Mouse (Mus musculus): ENCODE measurements around the gene Phrf1. TPM values are rescaled to one million over a fixed set of nuclear protein-coding genes. Genes with fewer than 3 reads are reported as not detected.

Phrf1 gene
- polyA plus RNA-seq, 1 experiment from 2014 or later = 67.1 TPM

DNA sequence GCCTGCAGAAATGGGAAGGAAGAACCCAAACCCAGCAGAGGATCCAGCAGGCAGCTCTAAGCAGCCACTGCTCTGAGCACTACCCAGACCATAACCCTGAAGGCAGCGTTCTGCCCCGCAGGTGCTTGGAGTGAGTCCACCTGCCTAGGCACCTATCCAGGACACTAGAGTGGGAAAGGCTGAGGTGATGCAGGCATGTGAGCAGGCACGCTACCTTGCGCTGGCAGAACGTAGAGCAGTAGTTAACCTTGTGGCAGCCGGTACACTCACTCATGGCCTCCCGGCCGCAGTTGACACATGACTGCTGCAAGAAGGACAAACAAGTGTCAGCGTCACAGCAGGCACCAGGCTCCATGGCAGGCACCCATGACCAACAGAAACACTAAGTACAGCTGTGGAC, 72.8 kb downstream of the Phrf1 start:
- no peaks in the 10 kb centered on the region for H3K9me3 ChIP-seq (ENCODE audit: control insufficient read depth, low read length)
- H3K36me3 ChIP-seq (ENCODE audit: control insufficient read depth, insufficient read depth, low read length) = 0 out of 2 replicates have a peak, but pooled peaks cover 6% of the 10 kb centered on the region
- no peak overlapping the region for H3K27ac ChIP-seq (ENCODE audit: low read depth, low read length)
- H3K27me3 ChIP-seq (ENCODE audit: control insufficient read depth, insufficient read depth, low read length) = no peaks in the 10 kb centered on the region; the same call in 1 of the 2 replicates
- H3K4me3 ChIP-seq (ENCODE audit: low read depth, low read length) = no peak overlapping the region
- no peak overlapping the region for H3K4me2 ChIP-seq (replicated peaks; ENCODE audit: low read depth, low read length)
- no peak for DNase-seq (ENCODE audit: low spot score)
- no peak for ATAC-seq (ENCODE audit: low FRiP score)
- WGBS = 96% methylated on average over 9 of the region's 9 CpGs
- no peaks in the 10 kb centered on the region for H3K4me1 ChIP-seq (replicated peaks; ENCODE audit: control insufficient read depth, insufficient read depth, low read length)
- no peak overlapping the region for H3K9ac ChIP-seq (ENCODE audit: low read depth, low read length)

DNA sequence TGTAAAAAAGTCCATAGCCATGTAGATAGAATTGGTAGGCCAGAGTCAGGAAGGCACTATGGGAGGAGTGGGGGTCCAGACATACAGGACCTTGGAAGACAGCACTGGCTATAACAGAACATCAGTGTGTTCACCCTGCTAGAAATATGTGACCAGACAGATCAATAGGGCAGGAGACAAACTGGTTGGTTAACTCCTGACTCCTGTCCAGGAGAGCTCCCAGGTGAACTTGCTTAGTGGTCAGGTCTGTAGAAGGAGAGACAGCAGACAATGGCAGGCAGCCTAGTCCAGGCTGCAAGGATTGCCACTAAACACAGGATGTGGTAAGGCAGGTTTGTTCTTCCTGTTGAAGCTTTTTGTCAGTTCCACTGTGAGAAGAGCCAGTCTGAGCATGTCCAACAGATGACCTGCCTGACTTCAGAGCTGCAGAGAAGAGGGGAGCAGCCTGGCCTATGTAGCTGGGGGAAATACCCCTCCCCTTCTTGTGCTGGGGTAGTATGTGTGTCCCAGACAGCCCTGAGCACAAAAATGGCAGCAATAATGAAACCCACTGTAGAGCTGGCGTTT, 74.2 kb downstream of the Phrf1 start:
- H3K27me3 ChIP-seq (ENCODE audit: control insufficient read depth, insufficient read depth, low read length) = no peaks in the 10 kb centered on the region
- H3K27ac ChIP-seq (ENCODE audit: low read depth, low read length) = no peak overlapping the region
- H3K36me3 ChIP-seq (ENCODE audit: control insufficient read depth, insufficient read depth, low read length) = 0 out of 2 replicates have a peak, but pooled peaks cover 6% of the 10 kb centered on the region
- 83% methylated on average over 1 of the region's 1 CpGs for WGBS
- DNase-seq (ENCODE audit: low spot score) (no peak), ATAC-seq (ENCODE audit: low FRiP score) (no peak)
- H3K4me1 ChIP-seq (replicated peaks; ENCODE audit: control insufficient read depth, insufficient read depth, low read length) = no peaks in the 10 kb centered on the region
- H3K4me3 ChIP-seq (ENCODE audit: low read depth, low read length) = no peak overlapping the region
- H3K4me2 ChIP-seq (replicated peaks; ENCODE audit: low read depth, low read length) = no peak overlapping the region
- no peak overlapping the region for H3K9ac ChIP-seq (ENCODE audit: low read depth, low read length)
- H3K9me3 ChIP-seq (ENCODE audit: control insufficient read depth, low read length) = no peaks in the 10 kb centered on the region

DNA sequence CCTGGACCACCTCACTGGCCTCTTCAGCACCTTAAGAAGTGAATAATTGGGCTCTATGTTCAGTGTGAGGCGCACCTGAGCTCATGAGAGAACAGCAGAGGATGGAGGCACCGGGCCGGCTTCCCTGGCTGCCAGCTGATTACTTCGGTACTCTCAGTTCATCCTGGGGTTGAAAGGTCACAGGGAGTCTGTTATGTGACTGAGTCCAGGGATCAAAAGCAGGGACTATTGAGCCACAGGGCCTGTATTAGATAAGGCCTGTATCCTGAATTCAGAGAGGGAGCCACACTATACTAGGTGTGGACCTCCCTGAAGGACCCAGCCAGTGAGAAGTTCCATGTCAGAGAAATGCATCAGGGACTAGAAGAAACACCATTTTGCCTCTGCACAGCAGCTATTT, 76.0 kb downstream of the Phrf1 start:
- ATAC-seq (ENCODE audit: low FRiP score) = no peak
- peaks cover 8% of the 10 kb centered on the region; the same call in 1 of the 2 replicates for H3K36me3 ChIP-seq (ENCODE audit: control insufficient read depth, insufficient read depth, low read length)
- no peak overlapping the region for H3K9ac ChIP-seq (ENCODE audit: low read depth, low read length)
- H3K4me3 ChIP-seq (ENCODE audit: low read depth, low read length) = no peak overlapping the region
- WGBS = 90% methylated on average over 4 of the region's 4 CpGs
- no peak overlapping the region for H3K27ac ChIP-seq (ENCODE audit: low read depth, low read length)
- H3K27me3 ChIP-seq (ENCODE audit: control insufficient read depth, insufficient read depth, low read length) = no peaks in the 10 kb centered on the region
- no peak overlapping the region for H3K4me2 ChIP-seq (replicated peaks; ENCODE audit: low read depth, low read length)
- H3K9me3 ChIP-seq (ENCODE audit: control insufficient read depth, low read length) = no peaks in the 10 kb centered on the region
- H3K4me1 ChIP-seq (replicated peaks; ENCODE audit: control insufficient read depth, insufficient read depth, low read length) = no peaks in the 10 kb centered on the region
- DNase-seq (ENCODE audit: low spot score) = no peak

MicroRNAs within 50 kb of the gene (microRNA counts, 519-probe panel; counts per million panel counts)
- microRNA mmu-miR-210 = 4,696 counts per million, percentile 56 among the panel's probes with 10 or more counts

Other genes with a start within 250 kb of the Phrf1 start
- gene Ifitm3, start 218.0 kb upstream of the Phrf1 start, polyA plus RNA-seq (2014; fragmentation: Nextera tagmentation; extraction: Ambion mirVana) = 18.6 and 20.6 TPM in 2 replicates
- gene Ifitm6, start 210.9 kb upstream of the Phrf1 start, polyA plus RNA-seq (2014; fragmentation: Nextera tagmentation; extraction: Ambion mirVana) = 0.24 TPM in 1 of 2 replicates, not detected in the other
- not detected in 2 replicates for gene Gm17387, start 199.7 kb upstream of the Phrf1 start, polyA plus RNA-seq (2014; fragmentation: Nextera tagmentation; extraction: Ambion mirVana)
- gene B4galnt4, start 167.7 kb upstream of the Phrf1 start, polyA plus RNA-seq (2014; fragmentation: Nextera tagmentation; extraction: Ambion mirVana) = 15.1 and 18.1 TPM in 2 replicates
- 2.0 and 2.6 TPM in 2 replicates for gene Pkp3, start 150.6 kb upstream of the Phrf1 start, polyA plus RNA-seq (2014; fragmentation: Nextera tagmentation; extraction: Ambion mirVana)
- gene Sigirr, start 128.2 kb upstream of the Phrf1 start, polyA plus RNA-seq (2014; fragmentation: Nextera tagmentation; extraction: Ambion mirVana) = 1.0 and 2.1 TPM in 2 replicates
- gene Ano9, start 111.0 kb upstream of the Phrf1 start, polyA plus RNA-seq (2014; fragmentation: Nextera tagmentation; extraction: Ambion mirVana) = 0.48 and 0.70 TPM in 2 replicates
- 65.2 and 73.5 TPM in 2 replicates for gene Ptdss2, start 106.4 kb upstream of the Phrf1 start, polyA plus RNA-seq (2014; fragmentation: Nextera tagmentation; extraction: Ambion mirVana)
- gene Rnh1, start 55.9 kb upstream of the Phrf1 start, polyA plus RNA-seq (2014; fragmentation: Nextera tagmentation; extraction: Ambion mirVana) = 59.6 and 64.4 TPM in 2 replicates
- gene Hras, start 34.8 kb upstream of the Phrf1 start, polyA plus RNA-seq (2014; fragmentation: Nextera tagmentation; extraction: Ambion mirVana) = 98.0 and 99.6 TPM in 2 replicates
- 6.2 and 7.8 TPM in 2 replicates for gene Lrrc56, start 34.6 kb upstream of the Phrf1 start, polyA plus RNA-seq (2014; fragmentation: Nextera tagmentation; extraction: Ambion mirVana)
- gene Lmntd2, start 14.7 kb upstream of the Phrf1 start, polyA plus RNA-seq (2014; fragmentation: Nextera tagmentation; extraction: Ambion mirVana) = 2.3 and 3.3 TPM in 2 replicates
- 36.4 and 37.8 TPM in 2 replicates for gene Rassf7, start 12.9 kb upstream of the Phrf1 start, polyA plus RNA-seq (2014; fragmentation: Nextera tagmentation; extraction: Ambion mirVana)
- 0.77 and 1.1 TPM in 2 replicates for gene Irf7, start 37.7 kb downstream of the Phrf1 start, polyA plus RNA-seq (2014; fragmentation: Nextera tagmentation; extraction: Ambion mirVana)
- not detected in 2 replicates for gene Cdhr5, start 48.0 kb downstream of the Phrf1 start, polyA plus RNA-seq (2014; fragmentation: Nextera tagmentation; extraction: Ambion mirVana)
- 4.8 and 5.1 TPM in 2 replicates for gene Sct, start 50.3 kb downstream of the Phrf1 start, polyA plus RNA-seq (2014; fragmentation: Nextera tagmentation; extraction: Ambion mirVana)
- gene Drd4, start 63.2 kb downstream of the Phrf1 start, polyA plus RNA-seq (2014; fragmentation: Nextera tagmentation; extraction: Ambion mirVana) = 0.25 and 0.33 TPM in 2 replicates
- 70.0 and 75.9 TPM in 2 replicates for gene Deaf1, start 98.9 kb downstream of the Phrf1 start, polyA plus RNA-seq (2014; fragmentation: Nextera tagmentation; extraction: Ambion mirVana)
- gene Tmem80, start 99.0 kb downstream of the Phrf1 start, polyA plus RNA-seq (2014; fragmentation: Nextera tagmentation; extraction: Ambion mirVana) = 29.7 and 31.9 TPM in 2 replicates
- gene Eps8l2, start 110.1 kb downstream of the Phrf1 start, polyA plus RNA-seq (2014; fragmentation: Nextera tagmentation; extraction: Ambion mirVana) = 2.1 and 2.6 TPM in 2 replicates
- 389 and 395 TPM in 2 replicates for gene Taldo1, start 163.4 kb downstream of the Phrf1 start, polyA plus RNA-seq (2014; fragmentation: Nextera tagmentation; extraction: Ambion mirVana)
- 43.3 and 48.1 TPM in 2 replicates for gene Gatd1, start 185.4 kb downstream of the Phrf1 start, polyA plus RNA-seq (2014; fragmentation: Nextera tagmentation; extraction: Ambion mirVana)
- 6.8 and 7.2 TPM in 2 replicates for gene Cend1, start 200.7 kb downstream of the Phrf1 start, polyA plus RNA-seq (2014; fragmentation: Nextera tagmentation; extraction: Ambion mirVana)
- 33.9 and 36.6 TPM in 2 replicates for gene Slc25a22, start 209.1 kb downstream of the Phrf1 start, polyA plus RNA-seq (2014; fragmentation: Nextera tagmentation; extraction: Ambion mirVana)
- 8.3 and 8.6 TPM in 2 replicates for gene Pidd1, start 215.2 kb downstream of the Phrf1 start, polyA plus RNA-seq (2014; fragmentation: Nextera tagmentation; extraction: Ambion mirVana)
- gene Rplp2, start 218.6 kb downstream of the Phrf1 start, polyA plus RNA-seq (2014; fragmentation: Nextera tagmentation; extraction: Ambion mirVana) = 870 and 939 TPM in 2 replicates
- 13.7 and 14.2 TPM in 2 replicates for gene Pnpla2, start 226.4 kb downstream of the Phrf1 start, polyA plus RNA-seq (2014; fragmentation: Nextera tagmentation; extraction: Ambion mirVana)
- gene Cracr2b, start 232.3 kb downstream of the Phrf1 start, polyA plus RNA-seq (2014; fragmentation: Nextera tagmentation; extraction: Ambion mirVana) = 4.4 and 4.5 TPM in 2 replicates
- gene Cd151, start 238.6 kb downstream of the Phrf1 start, polyA plus RNA-seq (2014; fragmentation: Nextera tagmentation; extraction: Ambion mirVana) = 40.1 and 57.9 TPM in 2 replicates
- 71.5 and 74.0 TPM in 2 replicates for gene Polr2l, start 246.3 kb downstream of the Phrf1 start, polyA plus RNA-seq (2014; fragmentation: Nextera tagmentation; extraction: Ambion mirVana)
- gene Tspan4, start 246.5 kb downstream of the Phrf1 start, polyA plus RNA-seq (2014; fragmentation: Nextera tagmentation; extraction: Ambion mirVana) = 29.6 and 31.4 TPM in 2 replicates